Mouse (Mus musculus) embryonic facial prominence, embryonic 13.5 days (tissue): Measurements from ENCODE around the gene Ubl3. TPM values are rescaled to one million over a fixed set of nuclear protein-coding genes. Genes with fewer than 3 reads are reported as not detected.

Experiments used
- ATAC-seq: fragments of 200-750 bp; cut with Nextera tagmentation; 2 replicates; pipeline ENCODE4 v1.8.0; 2017; ENCODE audit warnings: low read depth; ENCODE audit not compliant: insufficient number of reproducible peaks, insufficient read depth, low FRiP score, low TSS enrichment
- H3K27ac ChIP-seq: fragments of 300-500 bp; sonication (generic); 2 replicates; pipeline ENCODE4 v1.5.1; 2015; ENCODE audit warnings: moderate library complexity, mild to moderate bottlenecking, inconsistent platforms
- H3K27me3 ChIP-seq: fragments of 300-500 bp; sonication (generic); 2 replicates; pipeline ENCODE4 v1.6.1; 2015; ENCODE audit warnings: mild to moderate bottlenecking, inconsistent platforms
- H3K36me3 ChIP-seq: fragments of 300-500 bp; sonication (generic); 2 replicates; pipeline ENCODE4 v1.6.1; 2015; ENCODE audit warnings: mild to moderate bottlenecking, inconsistent platforms
- H3K4me1 ChIP-seq: fragments of 300-500 bp; sonication (generic); 2 replicates; pipeline ENCODE4 v1.6.1; 2015; ENCODE audit warnings: inconsistent platforms
- H3K4me2 ChIP-seq: fragments of 300-500 bp; sonication (generic); 2 replicates; pipeline ENCODE4 v1.6.1; 2015; ENCODE audit warnings: moderate library complexity, mild to moderate bottlenecking, inconsistent platforms
- H3K4me3 ChIP-seq: fragments of 300-500 bp; sonication (generic); 2 replicates; pipeline ENCODE4 v1.5.1; 2015; ENCODE audit warnings: mild to moderate bottlenecking, inconsistent platforms
- H3K9ac ChIP-seq: fragments of 300-500 bp; sonication (generic); 2 replicates; pipeline ENCODE4 v1.6.1; 2015; ENCODE audit warnings: mild to moderate bottlenecking, inconsistent platforms
- H3K9me3 ChIP-seq: fragments of 300-500 bp; sonication (generic); 2 replicates; pipeline ENCODE4 v1.6.1; 2016; ENCODE audit warnings: inconsistent platforms
- WGBS: fragments of 180-500 bp; shearing (Covaris S2); methylation state at CpG from one replicate; pipeline ENCODE4 v1.1.7; 2015; ENCODE audit warnings: mixed read lengths; 5-methylcytosine and 5-hydroxymethylcytosine counted together
- polyA plus RNA-seq: library from polyadenylated mRNA; unstranded; fragments of >200 nt; fragmentation: Nextera tagmentation; extraction: Ambion mirVana; gene quantifications from 2 replicates; pipeline ENCODE4 v1.2.1, GENCODE M21; 2015

The Ubl3 gene
- polyA plus RNA-seq, 1 experiment from 2014 or later, result 68.2 TPM

DNA sequence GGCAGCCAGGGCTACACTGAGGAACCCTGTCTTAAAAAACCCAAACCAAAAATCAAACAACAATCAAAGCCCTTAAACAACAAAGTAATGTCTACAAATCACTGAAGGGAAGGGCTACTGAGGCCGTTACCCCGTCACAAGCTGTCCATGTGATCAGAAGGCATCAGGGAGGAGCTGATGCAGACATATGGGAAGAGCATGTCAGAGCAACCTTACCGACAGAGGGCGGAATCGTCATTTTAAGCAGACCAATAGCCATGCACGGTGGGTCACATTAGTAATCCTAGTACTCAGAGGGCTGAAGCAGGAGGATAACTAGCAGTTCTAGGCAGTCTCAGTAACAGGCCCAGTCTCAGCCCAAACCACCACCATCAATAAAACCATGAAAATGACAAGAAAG is 56.6 kb downstream of the Ubl3 start:
- 88% methylated on average over 6 of the region's 6 CpGs for WGBS
- no peak for ATAC-seq
- H3K4me3 ChIP-seq, result no peak overlapping the region

DNA sequence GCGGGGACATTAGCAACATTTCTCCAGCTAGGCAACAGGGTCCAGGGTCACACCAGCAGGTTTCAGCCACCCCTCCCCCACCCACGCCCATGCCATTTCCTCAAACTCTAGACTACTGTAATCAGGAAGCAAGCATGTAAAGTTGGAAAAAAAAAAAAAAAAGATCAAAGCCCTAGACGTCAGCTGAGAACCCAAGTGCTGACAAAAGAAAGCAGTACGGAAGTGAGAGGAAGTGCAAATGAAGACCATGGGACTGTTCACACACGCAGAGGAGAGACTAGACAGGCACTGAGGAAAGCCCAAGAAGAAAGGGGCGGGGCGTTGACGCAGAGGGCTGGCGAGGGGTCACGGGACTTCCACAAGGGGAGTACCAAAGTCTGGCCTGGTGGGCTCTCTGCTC is 57.4 kb downstream of the Ubl3 start:
- 54% methylated on average over 10 of the region's 10 CpGs for WGBS
- Histone ChIP-seq H3K9me3 (peaks cover 3% of the 10 kb centered on the region; the same call in 1 of the 2 replicates), H3K27ac (no peak overlapping the region), H3K4me2 (no peak overlapping the region), H3K4me1 (peaks cover 10% of the 10 kb centered on the region), H3K9ac (no peak overlapping the region), H3K27me3 (no peaks in the 10 kb centered on the region), H3K4me3 (no peak overlapping the region), H3K36me3 (no peaks in the 10 kb centered on the region)
- ATAC-seq, result no peak

More for the DNA sequence above, 56.6 kb downstream of the Ubl3 start:
- peaks cover 3% of the 10 kb centered on the region; the same call in 1 of the 2 replicates for H3K9me3 ChIP-seq
- H3K27me3 ChIP-seq, result no peaks in the 10 kb centered on the region
- peaks cover 11% of the 10 kb centered on the region; the same call in 1 of the 2 replicates for H3K4me1 ChIP-seq
- no peak overlapping the region for H3K27ac ChIP-seq
- H3K9ac ChIP-seq, result no peak overlapping the region
- H3K4me2 ChIP-seq, result no peak overlapping the region
- H3K36me3 ChIP-seq, result no peaks in the 10 kb centered on the region

DNA sequence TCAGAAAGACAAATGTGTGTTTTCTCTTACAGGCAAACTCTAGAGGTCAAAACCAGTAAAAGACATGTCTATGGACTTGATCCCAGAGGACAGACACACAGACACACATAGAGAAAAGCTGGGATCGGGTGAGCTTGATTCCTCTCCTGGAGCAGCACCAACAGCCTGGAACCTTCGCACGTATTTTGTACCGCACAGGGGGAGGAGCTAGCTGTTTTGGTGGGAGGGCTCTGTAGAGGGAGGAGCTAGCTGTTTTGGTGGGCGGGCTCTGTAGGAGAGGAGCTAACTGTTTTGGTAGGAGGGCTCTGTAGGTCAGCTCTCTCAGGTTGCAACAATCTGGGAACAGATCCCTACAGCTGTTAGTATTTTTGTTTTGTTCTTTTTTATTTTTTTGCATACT is 58.3 kb downstream of the Ubl3 start:
- Histone ChIP-seq H3K9ac (no peak overlapping the region), H3K4me2 (no peak overlapping the region), H3K36me3 (no peaks in the 10 kb centered on the region), H3K27ac (no peak overlapping the region), H3K9me3 (peaks cover 3% of the 10 kb centered on the region; the same call in 1 of the 2 replicates), H3K27me3 (no peaks in the 10 kb centered on the region), H3K4me1 (peaks cover 10% of the 10 kb centered on the region), H3K4me3 (no peak overlapping the region)
- 95% methylated on average over 5 of the region's 5 CpGs for WGBS
- ATAC-seq, result no peak

DNA sequence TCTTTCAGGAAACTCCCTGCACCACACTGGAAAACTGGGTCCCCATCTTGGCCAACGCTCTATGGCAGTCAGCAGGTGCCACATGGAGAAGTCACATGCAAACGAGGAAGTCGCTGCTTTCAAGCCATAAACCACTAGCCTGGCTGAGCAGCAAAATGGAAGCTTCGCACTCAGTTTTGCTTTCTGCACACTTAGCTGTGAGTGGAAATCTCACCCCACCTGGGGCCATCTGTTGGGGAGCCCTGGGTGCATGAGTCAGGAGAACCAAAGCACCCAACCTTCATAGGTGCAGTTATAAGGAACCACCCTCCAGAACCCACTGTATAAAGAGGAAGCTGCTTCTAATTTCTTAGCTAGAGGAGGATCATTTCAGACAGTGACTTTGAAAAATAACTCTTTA is 59.6 kb downstream of the Ubl3 start:
- Histone ChIP-seq H3K27ac (no peak overlapping the region), H3K9me3 (peaks cover 3% of the 10 kb centered on the region; the same call in 1 of the 2 replicates), H3K4me1 (peaks cover 13% of the 10 kb centered on the region), H3K4me3 (no peak overlapping the region), H3K9ac (no peak overlapping the region), H3K4me2 (no peak overlapping the region), H3K27me3 (no peaks in the 10 kb centered on the region), H3K36me3 (no peaks in the 10 kb centered on the region)
- no peak for ATAC-seq
- 94% methylated on average over 4 of the region's 4 CpGs for WGBS

DNA sequence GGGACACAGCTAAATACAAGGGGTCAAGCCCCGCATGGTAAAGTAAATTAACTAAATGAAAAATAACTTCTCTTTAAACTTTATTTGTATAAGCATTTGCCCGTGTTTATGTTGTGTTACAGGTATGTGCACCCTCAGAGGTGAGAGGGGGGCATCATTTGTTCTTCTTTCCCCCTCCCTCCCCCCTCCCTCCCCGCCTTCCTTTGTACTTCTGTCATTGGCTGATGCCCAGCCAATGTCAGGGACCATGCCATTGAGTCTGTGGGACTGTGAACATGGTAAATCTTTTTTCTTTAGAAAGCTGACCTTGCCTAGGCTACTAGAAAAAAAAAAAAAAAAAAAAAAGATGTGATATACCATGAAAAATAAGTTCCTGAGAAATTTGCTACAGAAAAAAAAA is 62.2 kb downstream of the Ubl3 start:
- 66% methylated on average over 3 of the region's 3 CpGs for WGBS
- Histone ChIP-seq H3K9me3 (no peaks in the 10 kb centered on the region), H3K27ac (peak overlapping the region; percentile 44; the same call in 1 of the 2 replicates), H3K4me1 (peaks cover 13% of the 10 kb centered on the region), H3K27me3 (no peaks in the 10 kb centered on the region), H3K4me3 (no peak overlapping the region), H3K4me2 (peak overlapping the region; percentile 40; the same call in 1 of the 2 replicates), H3K36me3 (no peaks in the 10 kb centered on the region), H3K9ac (no peak overlapping the region)
- ATAC-seq, result no peak

DNA sequence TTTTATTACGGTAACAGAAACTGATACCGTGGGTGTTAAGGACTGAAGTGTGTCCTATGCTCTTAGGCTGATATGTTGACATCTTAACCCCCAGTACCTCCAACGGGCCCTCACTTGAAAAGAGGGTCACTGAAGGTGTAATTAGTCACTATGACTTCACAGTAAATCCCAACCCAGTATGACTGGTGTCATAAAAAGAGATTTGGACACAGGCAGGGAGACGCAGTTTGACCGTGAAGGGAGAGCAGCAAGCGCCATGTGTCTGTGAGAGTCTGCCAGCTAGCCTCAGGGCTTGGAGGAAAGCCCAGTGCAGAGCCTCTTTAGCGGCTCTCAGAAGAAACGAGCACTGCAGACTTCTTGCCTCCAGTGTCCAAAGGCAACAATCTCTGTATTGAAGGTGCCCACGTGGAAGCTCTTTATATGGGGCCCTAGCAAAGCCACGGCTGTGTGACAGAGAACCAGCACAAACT is 62.8 kb downstream of the Ubl3 start:
- ATAC-seq, result no peak

DNA sequence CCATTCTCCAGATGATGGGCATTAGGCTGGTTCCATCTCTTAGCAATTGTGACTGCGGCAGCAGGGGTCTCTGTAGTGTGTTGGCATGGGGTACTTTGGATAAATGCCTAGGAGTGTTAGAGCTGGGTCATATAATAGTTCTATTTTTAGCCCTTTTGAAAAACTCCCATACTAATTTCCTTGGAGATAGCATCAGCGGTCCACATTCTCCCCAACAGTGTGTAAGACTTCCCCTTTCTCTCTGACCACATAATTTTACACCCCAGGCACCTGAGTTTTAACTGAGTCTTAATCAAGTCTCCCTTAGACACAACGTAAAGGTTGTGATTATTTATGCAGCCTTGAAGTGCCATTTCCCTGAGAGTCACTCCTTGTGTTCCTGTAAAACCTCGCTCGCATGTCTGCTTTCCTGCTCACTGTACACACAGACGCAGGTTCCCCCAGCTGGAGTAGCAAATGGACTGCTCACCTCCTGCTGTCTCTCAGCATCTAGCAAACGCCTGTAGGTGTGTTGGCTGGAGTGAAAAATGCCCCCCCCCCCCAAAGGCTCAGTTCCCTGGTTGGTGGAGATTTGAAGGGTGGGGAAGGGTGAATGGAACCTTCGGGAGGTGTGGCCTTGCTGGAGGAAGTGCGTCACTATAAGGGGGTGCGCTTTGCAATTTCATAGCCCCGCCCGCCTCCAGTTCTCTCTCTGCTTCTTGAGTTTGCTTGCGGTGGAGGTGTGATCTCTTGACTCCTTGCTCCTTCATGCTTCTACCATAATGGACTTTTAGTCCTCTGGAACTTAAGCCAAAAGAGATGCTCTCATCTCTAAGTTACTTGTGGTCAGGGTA is 63.5 kb downstream of the Ubl3 start:
- Histone ChIP-seq H3K4me3 (no peak overlapping the region), H3K9ac (no peak overlapping the region), H3K36me3 (no peaks in the 10 kb centered on the region), H3K4me1 (peaks cover 13% of the 10 kb centered on the region), H3K27ac (no peak overlapping the region), H3K4me2 (peak overlapping the region; percentile 40), H3K27me3 (no peaks in the 10 kb centered on the region), H3K9me3 (no peaks in the 10 kb centered on the region)
- ATAC-seq, result no peak
- 75% methylated on average over 13 of the region's 13 CpGs for WGBS

More for the DNA sequence above, 62.8 kb downstream of the Ubl3 start:
- 38% methylated on average over 10 of the region's 10 CpGs for WGBS
- H3K9ac ChIP-seq, result no peak overlapping the region
- H3K4me2 ChIP-seq, result peak overlapping the region; percentile 40
- H3K27ac ChIP-seq, result peak overlapping the region; percentile 44; the same call in 1 of the 2 replicates
- no peaks in the 10 kb centered on the region for H3K36me3 ChIP-seq
- H3K9me3 ChIP-seq, result no peaks in the 10 kb centered on the region
- no peak overlapping the region for H3K4me3 ChIP-seq
- H3K27me3 ChIP-seq, result no peaks in the 10 kb centered on the region
- peaks cover 13% of the 10 kb centered on the region for H3K4me1 ChIP-seq

DNA sequence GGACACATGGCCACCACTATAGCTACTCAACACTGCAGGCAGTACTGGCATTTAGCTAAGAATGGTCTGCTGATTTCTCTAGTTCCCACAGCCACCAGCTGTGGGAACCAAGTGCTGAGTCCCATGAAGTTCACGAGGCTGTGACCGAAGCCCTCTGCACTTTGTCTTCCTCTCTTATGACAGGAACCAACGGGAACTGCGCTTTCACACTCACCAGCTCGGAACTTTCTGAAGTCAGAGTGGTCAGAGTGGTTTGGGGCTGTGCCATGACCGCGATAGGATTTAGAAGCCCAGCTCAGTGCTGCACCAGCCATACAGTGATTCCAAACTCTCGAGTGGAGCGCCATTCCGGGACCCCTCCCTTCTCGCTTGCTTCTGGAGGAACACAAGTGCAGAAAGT is 66.4 kb downstream of the Ubl3 start:
- Histone ChIP-seq H3K27me3 (no peaks in the 10 kb centered on the region), H3K36me3 (no peaks in the 10 kb centered on the region), H3K4me1 (peaks cover 13% of the 10 kb centered on the region), H3K4me2 (no peak overlapping the region), H3K27ac (no peak overlapping the region), H3K4me3 (no peak overlapping the region), H3K9ac (no peak overlapping the region), H3K9me3 (no peaks in the 10 kb centered on the region)
- 86% methylated on average over 11 of the region's 11 CpGs for WGBS
- ATAC-seq, result no peak

DNA sequence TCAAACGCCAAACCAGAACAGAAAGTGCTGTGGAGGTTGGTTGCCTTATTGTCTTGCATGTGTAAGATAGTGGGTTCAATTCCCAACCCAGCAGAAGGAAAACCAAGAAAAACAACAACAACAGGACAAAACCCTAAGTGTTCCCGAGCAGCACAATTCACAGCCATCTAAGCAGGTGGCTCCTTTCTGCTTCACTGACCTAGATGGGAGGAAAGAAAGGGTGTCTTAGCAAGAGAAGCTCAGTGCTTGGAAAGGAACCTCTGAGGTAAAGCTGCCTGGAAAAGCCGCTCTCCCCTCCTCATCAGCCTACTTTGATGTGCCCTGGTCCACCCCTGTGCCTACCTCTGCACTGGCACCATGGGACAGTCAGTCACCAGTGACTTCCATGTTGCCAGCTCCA is 70.8 kb downstream of the Ubl3 start:
- Histone ChIP-seq H3K27me3 (no peaks in the 10 kb centered on the region), H3K4me2 (no peak overlapping the region), H3K9ac (no peak overlapping the region), H3K4me3 (no peak overlapping the region), H3K36me3 (no peaks in the 10 kb centered on the region), H3K9me3 (no peaks in the 10 kb centered on the region), H3K27ac (no peak overlapping the region), H3K4me1 (no peaks in the 10 kb centered on the region)
- WGBS, result 73% methylated on average over 3 of the region's 3 CpGs
- no peak for ATAC-seq

DNA sequence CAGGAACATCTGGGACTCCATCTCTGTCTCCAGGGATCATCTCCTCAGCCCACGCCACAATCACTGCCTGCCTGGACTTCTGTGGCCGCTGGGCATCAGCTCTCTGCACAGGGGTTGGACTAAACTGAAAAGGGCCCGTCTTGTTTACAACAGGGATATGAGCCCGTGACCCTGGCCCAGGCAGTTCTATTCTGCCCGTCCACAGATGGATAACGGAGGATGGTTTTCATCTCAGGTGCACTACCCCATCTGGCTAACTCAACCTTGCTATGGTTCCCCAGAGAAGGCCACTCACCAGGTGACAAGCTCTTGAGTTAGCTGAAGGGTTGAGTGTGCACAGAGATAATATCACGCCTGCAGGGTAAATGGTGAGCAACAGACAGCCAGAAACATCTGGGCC is 78.2 kb downstream of the Ubl3 start:
- Histone ChIP-seq H3K27ac (no peak overlapping the region), H3K9me3 (no peaks in the 10 kb centered on the region), H3K9ac (no peak overlapping the region), H3K27me3 (no peaks in the 10 kb centered on the region), H3K4me3 (no peak overlapping the region), H3K36me3 (no peaks in the 10 kb centered on the region), H3K4me2 (no peak overlapping the region), H3K4me1 (no peaks in the 10 kb centered on the region)
- WGBS, result 75% methylated on average over 7 of the region's 7 CpGs
- no peak for ATAC-seq

DNA sequence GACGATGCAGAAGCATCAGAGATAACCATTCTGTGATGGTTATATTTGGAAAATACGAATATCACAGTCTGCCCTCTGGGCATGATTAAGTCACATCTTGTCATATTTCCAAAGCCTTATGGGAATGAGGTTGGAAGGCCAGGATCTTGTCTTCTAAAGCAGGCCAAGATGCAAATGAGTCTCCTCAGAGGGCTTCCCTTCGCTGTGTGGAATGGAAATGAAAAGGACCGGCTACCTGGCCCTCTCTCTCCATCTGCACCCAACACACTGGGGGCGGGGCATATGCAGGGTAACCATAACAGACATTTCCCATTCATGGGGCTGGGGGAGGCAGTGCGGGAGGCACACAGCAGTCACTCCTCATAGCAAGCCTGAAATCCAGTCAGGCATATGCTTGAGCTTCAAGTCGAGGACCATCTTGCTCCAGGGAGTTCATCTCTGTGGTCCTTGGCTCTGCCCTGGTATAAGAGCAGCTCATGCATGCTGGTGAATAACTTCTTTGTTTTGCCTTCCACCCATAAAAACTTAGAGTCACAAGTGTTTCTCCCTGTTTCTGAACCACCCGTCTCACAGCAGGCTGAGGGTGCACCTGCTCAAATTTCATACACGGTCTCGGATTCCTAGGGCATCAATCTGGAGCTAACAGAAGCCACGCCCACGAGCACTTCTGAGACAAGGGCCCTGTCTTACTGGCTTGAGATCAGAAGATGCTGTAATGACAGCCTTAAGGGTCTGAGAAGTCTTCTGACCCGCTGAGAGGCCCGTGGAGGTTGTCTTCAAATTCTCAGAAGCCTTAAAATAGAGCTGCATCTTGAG is 83.8 kb downstream of the Ubl3 start:
- no peaks in the 10 kb centered on the region for H3K27me3 ChIP-seq
- no peak overlapping the region for H3K27ac ChIP-seq
- ATAC-seq, result no peak
- 39% methylated on average over 14 of the region's 14 CpGs for WGBS
- H3K4me1 ChIP-seq, result peaks cover 19% of the 10 kb centered on the region
- no peak overlapping the region for H3K4me2 ChIP-seq
- no peaks in the 10 kb centered on the region for H3K36me3 ChIP-seq
- no peak overlapping the region for H3K4me3 ChIP-seq
- no peak overlapping the region for H3K9ac ChIP-seq
- H3K9me3 ChIP-seq, result no peaks in the 10 kb centered on the region
